Mouse (Mus musculus) kidney, postnatal 14 days (tissue): ENCODE measurements around the gene Adamts8.

Source experiments
- DNase-seq: peaks from one replicate; pipeline ENCODE4 v3.0.0; 2022; ENCODE audit warnings: mixed read lengths

The Adamts8 gene

GRCm38 (mm10) chr9:30993106-30993505 is 50.7 kb downstream of the Adamts8 start:
- DNase-seq = no peak

DNA sequence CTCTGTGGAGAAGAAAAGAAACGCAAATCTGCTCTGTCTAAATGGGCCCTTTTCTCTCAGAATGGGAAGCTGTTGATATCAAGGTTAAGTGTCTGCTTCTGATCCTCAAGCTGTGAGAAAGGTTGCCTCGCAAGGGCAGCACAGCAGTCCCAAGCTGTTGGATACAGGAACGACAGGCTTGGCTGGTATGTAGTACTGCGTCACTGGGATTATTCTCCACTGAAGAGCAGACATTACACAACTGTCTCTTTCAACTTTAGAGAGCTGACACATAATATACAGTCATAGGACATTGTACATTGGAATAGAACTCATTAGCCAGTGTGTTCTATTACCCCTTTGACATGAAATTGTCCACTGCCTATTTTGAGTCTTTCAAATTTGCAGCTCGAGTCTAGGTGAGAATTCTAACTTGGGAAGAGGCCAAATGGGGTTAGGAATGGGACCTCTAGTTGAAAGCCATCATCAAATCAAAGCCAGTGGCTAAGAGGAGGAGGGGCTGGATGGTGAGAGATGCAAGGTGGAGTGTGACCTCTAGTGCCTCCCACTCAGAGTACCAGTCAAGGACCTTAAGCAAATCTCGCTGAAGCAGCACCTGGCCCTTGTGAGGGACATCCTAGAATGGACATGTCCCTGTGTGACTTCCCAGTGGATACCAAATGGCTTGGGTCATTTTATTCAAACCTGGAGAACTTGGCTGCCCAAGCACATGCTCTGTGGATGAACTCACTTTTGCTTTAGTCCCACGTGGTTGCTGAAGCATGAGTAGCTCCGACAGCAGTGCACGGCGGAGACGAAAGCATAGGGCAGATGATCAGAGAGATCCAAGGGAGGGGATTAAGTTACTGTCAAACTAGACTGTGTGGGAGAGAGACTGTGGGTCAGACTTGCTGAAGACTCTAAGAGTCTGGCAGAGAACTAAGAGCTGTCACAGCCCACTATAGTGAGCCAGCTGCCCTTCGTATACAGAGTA is 54.5 kb downstream of the Adamts8 start:
- DNase-seq = peak; percentile 14

- DNase-seq = no peak
Observed at GRCm38 (mm10) chr9:31000641-31001040, 58.3 kb downstream of the Adamts8 start.

DNA sequence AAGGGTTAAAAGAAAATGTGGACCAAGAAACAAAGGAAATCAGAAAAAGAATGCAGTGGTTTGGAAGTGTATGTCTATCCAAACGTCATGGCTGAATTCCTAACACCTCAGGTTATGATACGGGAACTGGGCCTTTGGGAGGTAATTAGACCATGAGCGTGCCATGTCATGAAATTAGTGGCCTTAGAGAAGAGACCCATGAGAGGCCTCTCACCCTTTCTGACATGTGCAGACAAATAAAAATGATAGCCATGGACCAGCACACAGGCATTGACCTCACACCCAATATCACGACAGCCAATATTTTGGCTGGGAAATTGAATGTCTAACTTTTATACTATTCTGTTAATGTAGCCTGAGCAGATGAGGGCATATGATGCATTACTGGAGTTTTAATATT is 60.2 kb downstream of the Adamts8 start:
- no peak for DNase-seq

DNA sequence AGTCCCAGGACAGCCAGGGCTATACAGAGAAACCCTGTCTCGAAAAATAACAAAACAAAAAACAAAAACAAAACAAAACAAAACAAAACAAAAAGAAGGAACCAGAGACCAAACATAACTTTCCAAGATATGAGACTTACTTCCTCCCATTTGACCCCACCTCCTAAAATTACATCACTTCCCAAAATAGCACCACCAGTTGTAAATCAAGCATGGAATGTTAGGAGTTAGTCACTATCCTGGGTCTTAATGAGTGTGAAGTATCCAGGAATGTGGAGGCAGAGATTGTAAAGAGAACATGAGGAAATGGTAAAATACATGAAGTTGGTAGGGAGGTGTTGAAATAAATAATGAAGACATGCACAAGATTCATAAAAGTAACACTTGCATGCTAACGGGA is 67.0 kb downstream of the Adamts8 start:
- DNase-seq = no peak

GRCm38 (mm10) chr9:31010040-31010439 is 67.7 kb downstream of the Adamts8 start:
- DNase-seq = no peak

- no peak for DNase-seq
Observed at GRCm38 (mm10) chr9:31010749-31011148, 68.4 kb downstream of the Adamts8 start.

GRCm38 (mm10) chr9:31011533-31011932 is 69.2 kb downstream of the Adamts8 start:
- DNase-seq = no peak

GRCm38 (mm10) chr9:31012674-31013073 is 70.3 kb downstream of the Adamts8 start:
- DNase-seq = no peak

- no peak for DNase-seq
Observed at GRCm38 (mm10) chr9:31013415-31013814, 71.1 kb downstream of the Adamts8 start.
